Mouse (Mus musculus) right cerebral cortex, postnatal 25 days (tissue): Measurements from ENCODE around the gene Bach1.
A peak's percentile ranks its signal among the peaks of the same experiment; 100 is the strongest.

Experiments
- DNase-seq: peaks from one replicate; pipeline ENCODE4 v3.0.0; 2022

Gene Bach1

GRCm38 (mm10) chr16:87698692-87699305 lies at the start of gene Bach1:
Gene Bach1 (plus strand): TSS chr16:87698945.
- peak; percentile 90 for DNase-seq

DNA sequence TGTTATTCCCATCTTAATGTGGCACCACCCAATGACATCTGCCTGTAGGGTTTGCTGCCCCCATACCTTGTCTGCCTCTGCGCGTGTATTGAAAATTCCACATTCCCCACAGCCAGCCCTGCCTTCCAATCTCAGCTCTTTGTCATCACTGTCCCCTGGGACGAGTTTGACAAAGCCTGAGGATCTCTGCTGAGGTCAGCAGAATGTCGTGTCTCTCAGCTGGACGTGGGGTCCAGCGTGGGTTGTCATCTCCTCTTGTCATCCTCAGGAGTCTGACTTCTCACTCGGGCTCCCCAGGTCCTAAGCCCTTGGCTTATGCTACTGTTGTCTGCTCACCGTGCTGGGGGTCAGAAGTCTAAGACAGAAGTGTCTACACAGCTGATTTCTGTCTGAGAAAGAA lies 46.4 kb upstream of the Bach1 start:
- DNase-seq: no peak

DNA sequence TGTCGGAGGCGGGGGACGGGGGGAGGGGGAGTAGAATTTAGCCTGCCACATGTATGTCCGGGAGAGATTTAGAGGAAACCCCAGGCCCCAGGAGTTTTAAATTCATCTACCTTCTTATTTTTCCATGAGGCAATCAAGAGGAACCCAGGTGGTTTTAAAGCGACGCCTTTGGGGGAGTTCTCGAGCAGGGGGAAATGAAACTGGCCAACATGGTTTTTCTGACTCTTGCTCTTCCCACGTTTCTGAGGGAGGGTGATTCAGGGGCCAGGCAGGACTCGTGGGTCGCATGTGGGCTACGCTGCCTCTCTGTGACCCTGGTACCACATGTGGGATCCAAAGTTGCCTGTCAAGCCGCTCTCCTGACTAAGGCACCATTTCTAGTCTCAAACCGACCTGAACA lies 45.8 kb upstream of the Bach1 start:
- no peak for DNase-seq

DNA sequence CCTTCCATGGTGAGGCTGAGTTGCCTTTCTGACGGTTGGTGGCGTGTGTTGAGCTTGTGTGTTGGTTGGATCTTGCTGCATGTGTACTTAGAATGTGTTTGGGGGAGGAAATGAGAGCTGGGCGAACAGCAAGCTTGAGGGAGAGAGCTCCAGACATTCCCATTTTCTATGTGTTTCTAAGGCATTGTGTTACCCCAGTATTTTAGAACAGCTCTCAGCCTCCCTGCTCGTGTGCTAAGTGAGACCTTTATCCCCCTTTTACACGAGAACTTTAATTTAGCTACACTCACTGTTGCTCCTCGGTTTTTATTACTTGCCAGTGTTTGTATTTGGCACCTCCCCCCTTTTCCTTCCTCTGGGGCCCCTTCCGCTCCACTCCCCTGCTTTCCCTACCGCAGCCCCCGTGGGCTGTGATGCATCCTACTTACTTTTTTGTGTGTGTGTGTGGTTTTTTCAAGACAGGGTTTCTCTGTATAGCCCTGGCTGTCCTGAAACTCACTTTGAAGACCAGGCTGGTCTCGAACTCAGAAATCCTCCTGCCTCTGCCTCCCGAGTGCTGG lies 44.6 kb upstream of the Bach1 start:
- no peak for DNase-seq

DNA sequence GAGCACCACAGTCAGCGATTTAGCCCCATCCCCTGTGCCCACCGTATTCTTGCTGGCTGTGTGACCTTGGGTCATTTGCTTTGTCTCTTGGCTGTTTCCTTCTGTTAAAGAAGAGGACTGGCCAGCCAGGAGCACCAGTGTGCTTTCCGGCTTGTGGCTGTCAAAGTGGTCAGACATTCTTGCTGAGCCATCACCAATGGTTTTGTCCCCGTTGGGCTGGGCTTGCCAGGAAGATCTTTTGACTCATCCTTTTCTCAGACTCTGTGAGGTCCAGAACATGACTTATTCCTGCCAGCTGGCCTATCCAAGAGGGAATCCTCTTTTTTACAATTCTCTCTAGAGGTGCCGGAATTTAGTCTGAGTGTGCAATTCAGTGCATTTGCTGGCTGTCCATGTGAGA lies 43.7 kb upstream of the Bach1 start:
- DNase-seq: no peak

- no peak for DNase-seq
Observed at GRCm38 (mm10) chr16:87655579-87655978, 43.2 kb upstream of the Bach1 start.

DNA sequence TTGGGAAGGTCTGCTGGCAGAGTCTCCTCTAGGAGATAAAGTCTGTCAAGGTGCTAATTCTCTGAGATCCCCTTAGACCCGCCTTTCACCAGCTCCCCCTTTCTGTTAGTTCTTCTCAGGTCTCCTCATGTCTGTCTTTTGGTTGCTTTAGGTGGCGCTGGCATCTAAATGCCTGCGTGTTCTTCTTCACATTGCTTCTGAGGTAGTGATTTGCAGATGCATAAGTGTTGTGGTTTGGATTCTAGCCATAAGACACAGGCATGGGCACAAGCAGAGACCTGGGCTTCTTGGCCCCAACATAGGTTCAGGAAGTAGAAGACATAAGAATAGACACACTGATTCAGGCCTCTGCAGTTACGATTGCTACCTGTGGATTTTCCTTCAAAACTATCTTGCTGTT lies 42.0 kb upstream of the Bach1 start:
- no peak for DNase-seq

DNA sequence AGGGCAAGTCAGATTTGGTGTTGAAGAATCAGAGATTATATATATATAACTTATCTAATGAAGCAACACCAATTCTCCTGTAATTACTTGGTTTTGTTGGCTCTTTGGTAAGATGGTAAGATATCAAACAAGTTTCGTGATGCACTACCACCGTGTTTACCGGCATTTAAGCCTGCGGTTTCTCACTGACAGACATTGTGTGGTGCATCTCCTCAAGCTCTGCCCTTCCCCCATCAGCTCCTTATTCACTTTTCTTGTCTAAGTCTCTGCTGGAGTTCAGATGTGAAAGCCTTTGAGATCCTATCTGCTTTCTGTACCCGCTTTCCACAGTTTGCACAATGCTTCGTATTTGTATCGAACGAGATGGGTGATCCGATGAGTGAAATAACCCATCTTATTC lies 41.5 kb upstream of the Bach1 start:
- no peak for DNase-seq

- no peak for DNase-seq
Observed at GRCm38 (mm10) chr16:87661024-87661471, 37.7 kb upstream of the Bach1 start.

DNA sequence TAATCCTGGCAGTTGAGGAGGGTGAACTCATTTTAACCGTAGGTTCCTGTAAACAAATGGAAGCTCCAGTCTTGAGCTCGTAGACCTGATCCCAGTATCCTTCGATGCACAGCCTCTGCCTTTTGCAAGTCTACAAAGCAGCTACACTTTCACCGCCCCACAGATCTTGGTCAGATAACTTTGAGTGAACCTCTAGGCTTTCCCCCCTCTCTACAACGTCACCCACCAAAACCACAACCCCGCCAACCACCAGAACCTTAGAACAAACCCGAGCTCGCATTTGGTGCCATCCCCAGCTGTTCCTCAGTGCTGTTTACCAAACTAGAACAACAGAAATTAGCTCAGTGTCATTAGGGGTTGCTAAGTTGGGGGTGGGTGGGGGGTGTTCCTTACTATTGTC lies 37.1 kb upstream of the Bach1 start:
- DNase-seq: no peak

- no peak for DNase-seq
Observed at GRCm38 (mm10) chr16:87662528-87662927, 36.2 kb upstream of the Bach1 start.

DNA sequence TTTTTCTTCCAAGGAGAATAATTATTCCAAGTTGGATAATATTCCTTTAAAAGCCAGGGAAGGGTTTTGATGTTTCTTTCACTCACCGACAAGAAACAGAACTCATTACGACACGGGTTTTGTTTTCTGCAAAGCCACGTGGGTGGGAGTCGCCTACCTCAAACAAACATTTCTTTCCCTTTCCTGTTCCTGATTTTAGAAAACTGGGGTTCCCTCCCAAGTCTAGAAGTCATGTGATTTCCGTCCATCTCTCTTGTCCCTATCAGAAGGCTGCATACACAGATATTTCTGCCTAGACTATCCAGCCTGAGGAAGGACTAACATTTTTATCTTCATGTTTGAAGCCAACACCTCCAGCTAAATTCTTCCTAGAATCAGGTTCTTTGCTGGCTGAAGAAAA lies 34.9 kb upstream of the Bach1 start:
- no peak for DNase-seq

DNA sequence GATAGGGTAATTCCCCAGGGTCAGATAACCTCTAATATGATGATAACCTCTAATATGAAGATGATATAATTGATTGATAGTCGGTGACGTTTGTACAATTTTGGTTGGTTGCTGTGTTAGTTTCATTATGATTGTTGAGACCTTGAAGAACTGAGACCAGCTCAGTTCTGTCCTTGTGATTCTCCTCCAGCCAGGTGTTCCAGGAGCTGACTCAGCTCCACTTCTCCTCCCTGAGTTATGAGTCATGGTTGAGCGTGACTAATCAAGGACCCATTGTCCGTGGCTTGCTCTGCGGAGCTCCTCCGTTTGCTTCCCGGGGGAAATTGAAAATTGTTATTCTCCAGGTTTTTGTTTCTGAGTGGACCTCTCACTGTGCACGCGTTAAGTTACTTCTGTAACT lies 33.5 kb upstream of the Bach1 start:
- no peak for DNase-seq

DNA sequence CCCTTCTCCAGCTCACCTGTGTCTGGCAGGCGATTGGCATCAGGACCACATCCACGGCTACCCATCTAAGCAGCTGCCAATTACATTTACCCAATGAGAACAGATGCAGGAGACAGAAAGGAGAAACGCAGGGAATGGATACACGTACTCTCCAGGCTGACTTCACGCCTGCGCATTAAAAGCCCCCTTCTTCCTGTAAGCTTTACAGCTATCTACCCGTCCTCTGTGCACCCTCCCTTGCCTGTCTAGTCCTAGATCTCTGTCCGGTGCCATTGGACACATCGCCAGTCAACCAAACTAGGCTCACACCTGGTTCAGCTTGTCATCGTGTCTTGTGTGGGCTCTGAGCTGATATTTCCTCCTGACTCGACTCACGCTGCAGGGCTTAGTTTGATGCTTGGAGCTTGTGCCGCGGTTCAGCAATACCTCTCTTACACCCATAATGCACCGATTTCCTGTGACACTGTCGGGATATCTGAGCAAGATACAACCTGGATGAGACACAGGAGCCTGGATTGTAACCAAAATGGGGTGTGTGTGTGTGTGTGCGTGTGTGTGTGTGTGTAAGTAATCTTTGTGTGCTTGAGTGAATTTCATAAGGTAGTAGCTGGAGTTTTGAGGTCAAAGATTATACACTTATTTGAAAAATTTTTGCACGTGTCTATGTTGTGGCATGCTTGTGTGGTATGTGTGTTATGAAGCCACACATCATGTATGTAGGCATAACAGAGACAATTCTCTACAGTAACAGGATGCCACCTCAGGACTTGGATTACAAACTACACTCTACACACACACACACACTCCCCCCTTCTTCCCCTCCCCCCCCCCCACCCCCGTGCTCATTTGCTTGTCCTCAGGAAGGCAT lies 32.8 kb upstream of the Bach1 start:
- no peak for DNase-seq

DNA sequence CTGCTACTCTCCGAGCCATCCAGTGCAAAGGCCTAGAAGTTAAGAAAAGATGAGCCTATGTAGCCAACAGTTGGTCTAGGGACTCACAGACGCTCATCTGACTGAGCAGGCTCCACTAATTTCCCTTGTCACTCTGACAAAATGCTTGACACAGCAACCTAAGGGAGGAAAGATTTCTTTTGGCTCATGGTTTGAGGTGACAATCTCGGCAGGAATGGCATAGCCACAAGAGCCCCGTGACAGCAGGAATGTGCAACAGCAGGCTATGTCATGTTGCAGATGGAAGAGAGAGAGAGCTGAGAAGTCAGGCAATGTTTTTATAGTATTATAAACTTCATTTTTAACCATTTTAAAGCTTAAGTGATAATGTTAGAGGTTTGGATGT lies 32.1 kb upstream of the Bach1 start:
- DNase-seq: no peak

- no peak for DNase-seq
Observed at GRCm38 (mm10) chr16:87668002-87668401, 30.7 kb upstream of the Bach1 start.

GRCm38 (mm10) chr16:87670091-87670820 lies 28.5 kb upstream of the Bach1 start:
- DNase-seq: no peak

DNA sequence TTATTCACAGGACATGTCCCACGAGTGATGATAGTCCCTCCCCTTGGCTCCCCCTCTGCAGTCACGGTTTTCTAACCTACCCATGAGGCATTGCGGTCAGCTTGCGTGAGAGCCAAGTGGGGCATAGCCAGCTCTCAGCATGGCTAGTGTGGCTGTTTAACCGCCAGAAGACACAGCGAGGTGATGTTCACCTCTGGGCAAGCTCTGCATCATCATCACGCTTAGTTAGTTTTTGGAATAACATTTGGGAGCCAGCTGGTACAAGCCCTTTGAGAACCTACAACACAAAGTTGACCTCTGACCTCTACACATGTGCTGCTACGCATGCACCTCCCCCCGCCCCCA lies 28.0 kb upstream of the Bach1 start:
- DNase-seq: no peak

DNA sequence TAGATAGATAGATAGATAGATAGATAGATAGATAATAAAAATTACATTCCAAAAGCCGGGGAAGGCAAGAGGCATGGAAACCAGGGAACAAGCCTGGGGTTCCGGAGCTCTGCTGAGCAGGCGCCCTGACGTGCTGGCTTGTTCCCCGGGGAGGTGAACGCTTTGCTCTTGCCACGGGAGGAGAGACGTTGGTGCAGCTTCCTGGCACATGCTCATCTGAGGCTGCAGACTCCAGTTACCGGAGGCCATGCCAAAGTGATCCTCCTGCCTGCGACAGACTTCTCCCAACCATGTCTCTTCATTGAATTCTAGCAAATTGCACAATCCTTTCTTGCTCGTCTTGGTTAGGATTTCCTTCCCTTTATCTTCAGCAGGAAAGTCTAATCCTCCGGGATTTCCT lies 27.4 kb upstream of the Bach1 start:
- DNase-seq: no peak

GRCm38 (mm10) chr16:87673155-87673554 lies 25.6 kb upstream of the Bach1 start:
- no peak for DNase-seq

GRCm38 (mm10) chr16:87676182-87676581 lies 22.6 kb upstream of the Bach1 start:
- no peak for DNase-seq

DNA sequence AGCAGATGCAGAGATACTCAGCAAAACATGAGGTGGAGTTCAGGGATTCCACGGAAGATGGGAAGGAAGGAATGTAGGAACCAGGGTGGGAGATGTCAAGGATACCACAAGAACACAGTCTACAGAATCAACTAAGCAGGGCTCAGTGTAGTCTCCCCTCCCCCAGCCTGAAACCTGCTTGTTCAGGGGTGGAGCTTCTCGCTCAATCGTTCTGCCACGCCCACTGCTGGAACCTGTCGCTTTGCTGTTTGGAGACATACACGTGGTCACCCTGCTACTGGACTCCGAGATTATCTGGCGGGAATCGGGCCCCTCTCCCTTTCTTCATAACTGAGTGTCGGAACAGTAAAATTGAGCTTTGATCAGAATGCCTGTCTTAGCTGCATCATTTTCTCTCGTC lies 20.1 kb upstream of the Bach1 start:
- DNase-seq: no peak

- no peak for DNase-seq
Observed at GRCm38 (mm10) chr16:87680912-87681634, 17.7 kb upstream of the Bach1 start.
